Mouse (Mus musculus) adrenal gland, postnatal 4 days (tissue): ENCODE measurements around the gene Wnt4. TPM values are rescaled to one million over a fixed set of nuclear protein-coding genes. Genes with fewer than 3 reads are reported as not detected.

ENCODE experiments used
- DNase-seq, 2 experiments: peaks; one replicate each; pipeline ENCODE4 v3.0.0; 2021 to 2022; ENCODE audit warnings: low spot score in 2 of 2, mixed read lengths in 2 of 2
- long read RNA-seq, 2 experiments: library from polyadenylated mRNA; stranded (forward); transcript quantifications; one replicate each; pipeline ENCODE4 v2.0.0; 2021
- total RNA-seq, 2 experiments: library from RNA; stranded (reverse); gene quantifications; 2 replicates each; pipeline ENCODE4 v1.2.3; 2021

Gene Wnt4
- total RNA-seq = 10 to 100 TPM; 68.5 to 70.1 TPM
- long read RNA-seq, experiment 1, full-length matches to known transcripts = 202 of 242 reads
- long read RNA-seq, experiment 1, partial matches to known transcripts = 5 of 242 reads
- long read RNA-seq, experiment 1, other reads (novel, unspliced or antisense) = 35 of 242 reads
- long read RNA-seq, experiment 2, full-length matches to known transcripts = 289 of 347 reads
- long read RNA-seq, experiment 2, partial matches to known transcripts = 12 of 347 reads
- long read RNA-seq, experiment 2, other reads (novel, unspliced or antisense) = 46 of 347 reads

DNA sequence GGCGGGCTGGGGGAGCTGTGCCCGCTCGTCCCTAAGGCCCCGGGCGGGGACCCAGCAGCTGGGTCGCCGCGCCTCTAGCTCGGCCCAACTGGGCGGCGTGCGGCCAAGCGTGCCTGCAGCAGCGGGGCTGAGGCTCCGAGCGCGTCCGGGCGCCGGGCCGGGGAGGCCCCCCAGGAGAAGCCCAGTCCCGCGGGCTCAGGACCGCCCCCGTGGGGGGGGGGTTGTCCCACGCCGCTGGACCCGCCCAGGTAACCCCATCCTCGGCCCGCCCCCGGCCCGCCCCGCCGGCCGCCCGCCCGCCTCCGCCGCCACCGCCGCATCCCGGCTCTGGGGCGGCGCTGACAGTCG lies at the start of gene Wnt4:
Gene Wnt4 (plus strand): TSS at position 324 of the 348 bp plus-strand sequence.
- DNase-seq = peak; percentile 54

DNA sequence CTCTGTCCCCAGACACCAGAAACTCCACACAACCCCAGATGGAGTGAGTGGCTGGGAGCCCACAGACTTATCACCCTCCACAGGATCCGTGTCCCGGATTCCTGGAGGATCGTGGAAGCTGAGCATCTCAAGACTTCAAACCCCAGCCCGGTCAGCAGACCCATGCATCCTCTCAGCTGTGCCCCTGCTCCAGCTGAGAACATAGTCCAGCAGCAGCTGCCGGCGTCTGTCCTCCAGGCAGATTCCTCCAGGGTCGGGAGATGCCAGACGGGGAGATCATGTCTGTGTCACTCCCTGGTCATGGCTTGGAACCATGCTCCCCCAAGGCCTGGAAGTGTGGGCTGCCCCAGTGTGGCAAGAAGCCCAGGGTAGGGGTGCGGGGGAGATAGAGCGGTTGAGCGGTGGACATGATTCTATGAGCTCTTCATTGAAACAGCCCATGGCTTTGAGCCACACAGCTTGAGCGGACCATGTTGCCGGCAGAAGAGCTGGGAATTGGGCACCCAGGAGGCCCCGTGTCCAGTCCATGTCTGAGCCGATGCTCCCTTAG lies 48.6 kb upstream of the Wnt4 start:
- DNase-seq = no peak

- DNase-seq = peak in 1 of 2 experiments; percentile 18
Observed at GRCm38 (mm10) chr4:137231494-137232470, 45.5 kb upstream of the Wnt4 start.

GRCm38 (mm10) chr4:137233632-137234031 lies 43.7 kb upstream of the Wnt4 start:
- DNase-seq = no peak

DNA sequence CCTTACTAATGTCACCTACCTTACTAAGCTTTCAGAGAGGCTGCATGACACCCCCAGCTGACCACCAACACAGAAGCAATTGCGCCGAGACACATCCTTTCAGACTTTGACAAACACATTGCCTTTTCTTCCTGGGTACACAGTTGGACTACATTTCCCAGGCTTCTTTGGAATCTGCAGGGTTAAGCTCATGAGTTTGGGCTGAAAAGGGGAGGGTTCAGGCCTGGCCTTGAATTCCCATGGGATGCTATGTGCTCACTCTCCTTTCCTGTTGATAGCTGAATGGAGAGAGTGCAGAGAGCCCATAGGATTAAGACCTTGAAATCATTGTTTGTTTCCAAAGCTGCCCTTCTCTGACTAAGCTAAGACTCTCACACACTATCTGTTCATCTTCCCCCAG lies 42.8 kb upstream of the Wnt4 start:
- no peak for DNase-seq

GRCm38 (mm10) chr4:137235368-137235767 lies 41.9 kb upstream of the Wnt4 start:
- no peak for DNase-seq

DNA sequence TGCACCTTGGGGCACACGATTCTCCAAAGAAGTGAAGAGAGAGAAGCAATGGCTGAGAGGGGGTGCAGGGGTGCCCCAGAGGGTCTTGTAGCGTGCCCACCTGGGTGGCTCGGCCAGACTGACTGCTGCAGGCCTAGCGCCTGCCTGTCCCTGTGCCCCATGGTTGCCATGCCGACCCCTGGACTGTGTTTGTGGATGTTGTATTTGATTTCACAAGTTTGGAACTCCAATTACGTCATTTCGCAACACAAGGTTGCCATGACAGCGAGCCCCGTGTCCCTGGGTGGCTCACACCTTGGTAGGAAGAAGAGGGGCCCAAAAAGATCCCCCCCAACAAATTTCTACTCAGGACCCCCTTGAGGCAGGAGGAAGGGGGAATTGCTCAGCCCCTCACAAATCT lies 32.4 kb upstream of the Wnt4 start:
- no peak for DNase-seq

- DNase-seq = no peak
Observed at GRCm38 (mm10) chr4:137250333-137250732, 27.0 kb upstream of the Wnt4 start.

DNA sequence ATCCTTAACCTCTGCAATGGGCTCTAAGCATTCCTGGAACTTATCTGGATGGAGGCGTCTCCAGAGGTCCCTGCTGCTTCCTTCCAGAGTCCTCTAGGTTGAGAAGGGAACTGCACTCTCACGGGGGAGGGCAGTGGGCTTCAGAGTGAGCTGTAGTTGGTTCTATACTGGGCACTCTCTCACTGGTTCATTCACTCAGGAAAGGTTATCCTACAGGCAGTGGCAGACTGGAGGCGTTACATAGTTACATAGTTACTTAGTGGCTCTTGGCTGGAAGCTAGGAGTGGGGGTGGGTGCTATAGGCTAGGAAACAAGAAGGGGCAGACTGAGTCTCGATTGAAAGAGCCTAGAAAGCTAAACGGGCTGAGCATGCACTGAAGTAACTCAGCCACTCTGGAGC lies 26.4 kb upstream of the Wnt4 start:
- no peak for DNase-seq

GRCm38 (mm10) chr4:137253601-137254000 lies 23.7 kb upstream of the Wnt4 start:
- no peak for DNase-seq

DNA sequence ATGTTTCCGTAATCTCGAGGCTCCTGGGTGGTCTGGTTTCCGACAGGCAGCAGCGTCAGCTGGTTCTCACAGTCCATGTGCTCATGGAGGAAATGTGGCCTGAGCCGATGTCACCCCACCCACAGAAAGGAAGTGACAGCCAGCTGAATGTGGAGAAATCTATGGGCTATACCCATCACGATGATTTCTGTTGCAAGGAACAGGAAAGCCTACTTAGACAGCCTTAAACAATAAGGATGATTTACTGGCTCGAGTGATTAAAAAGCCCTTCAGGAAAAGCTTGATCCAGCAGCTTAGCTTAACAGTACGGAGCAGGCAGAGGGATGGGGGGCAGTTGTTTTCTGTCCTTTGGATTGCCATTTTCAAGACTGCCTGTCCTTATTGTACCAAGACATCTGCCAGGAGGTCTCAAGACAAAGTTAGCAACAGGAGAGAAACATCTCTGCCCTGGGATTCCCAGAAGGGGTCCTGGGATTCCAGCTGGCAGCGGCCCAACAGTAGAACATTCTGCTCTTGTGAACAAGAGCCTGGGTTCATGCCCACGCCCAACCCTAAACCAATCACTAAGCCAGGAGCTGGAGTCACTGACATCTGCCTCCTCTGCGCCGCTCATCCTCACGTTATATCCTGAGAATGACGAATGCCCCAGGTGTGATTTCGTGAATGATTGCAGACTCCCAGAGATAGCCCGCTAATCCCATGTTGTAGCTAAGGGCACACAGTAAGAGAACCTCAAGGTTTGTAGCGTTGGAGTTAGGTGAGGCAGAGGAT lies 22.9 kb upstream of the Wnt4 start:
- DNase-seq = no peak

DNA sequence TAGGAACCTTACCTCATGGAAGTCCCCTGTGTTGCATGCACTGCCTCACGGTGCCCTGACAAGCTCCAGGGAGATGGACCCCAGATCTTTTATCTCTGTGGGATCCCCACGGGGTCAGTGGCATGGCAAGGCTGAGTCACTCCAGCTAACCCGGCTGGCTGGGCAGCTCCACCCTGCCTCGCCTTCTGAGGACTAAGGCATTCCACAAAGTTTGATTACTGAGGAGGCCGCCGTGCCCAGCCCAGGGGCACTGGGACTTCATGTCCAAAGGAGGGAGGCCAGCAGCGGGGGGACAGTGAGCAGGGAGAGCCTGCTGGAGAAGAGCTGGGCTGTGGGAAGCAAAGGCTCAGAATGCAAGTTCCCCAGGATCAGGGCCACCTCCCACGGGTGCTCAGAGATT lies 21.7 kb upstream of the Wnt4 start:
- no peak for DNase-seq

GRCm38 (mm10) chr4:137261826-137262225 lies 15.5 kb upstream of the Wnt4 start:
- DNase-seq = no peak

GRCm38 (mm10) chr4:137264066-137264465 lies 13.2 kb upstream of the Wnt4 start:
- DNase-seq = no peak

GRCm38 (mm10) chr4:137265116-137265515 lies 12.2 kb upstream of the Wnt4 start:
- DNase-seq = no peak

- no peak for DNase-seq
Observed at GRCm38 (mm10) chr4:137268541-137268940, 8.7 kb upstream of the Wnt4 start.

GRCm38 (mm10) chr4:137271856-137272255 lies 5.4 kb upstream of the Wnt4 start:
- DNase-seq = no peak

DNA sequence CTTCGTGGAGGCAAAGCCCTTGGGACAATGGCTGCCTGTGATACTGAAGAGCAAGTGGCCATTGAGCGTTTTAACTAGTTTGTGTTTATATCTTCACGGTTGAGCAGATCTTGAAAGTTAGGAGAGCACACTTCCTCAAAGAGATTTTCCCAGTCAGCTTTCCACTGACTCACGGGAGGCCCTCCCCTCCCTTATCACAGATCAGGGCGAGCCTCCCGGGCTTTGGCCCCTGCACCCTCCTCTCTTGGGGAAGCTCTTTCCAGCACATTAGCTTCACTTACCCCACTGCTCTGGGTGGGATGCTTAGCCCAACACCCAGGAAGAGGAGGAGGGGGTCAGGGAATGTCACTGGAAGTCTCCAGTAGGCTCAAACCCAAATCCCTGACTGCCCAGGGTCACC lies 3.0 kb upstream of the Wnt4 start:
- DNase-seq = no peak

- no peak for DNase-seq
Observed at GRCm38 (mm10) chr4:137276443-137277165, 685 bp upstream of the Wnt4 start.

- DNase-seq = no peak
Observed at GRCm38 (mm10) chr4:137277600-137278143, 383 bp downstream of the Wnt4 start.
